Mouse (Mus musculus) small intestine, adult 2 months (tissue): ENCODE data around the gene Anapc15-ps.

ENCODE experiments used
- CTCF ChIP-seq: fragments of 200-500 bp; IDR thresholded peaks from 2 replicates; pipeline ENCODE4 v1.5.1; 2012; ENCODE audit warnings: low read depth, mild to moderate bottlenecking, control low read depth, inconsistent platforms, low read length, moderate library complexity, mixed read lengths; ENCODE audit not compliant: insufficient replicate concordance, insufficient read length; ENCODE audit errors: extremely low read depth
- POLR2A ChIP-seq: fragments of 200-500 bp; IDR thresholded peaks from 2 replicates; pipeline ENCODE4 v1.6.1; 2012; ENCODE audit warnings: low read depth, mild to moderate bottlenecking, control low read depth, inconsistent platforms, low read length, moderate library complexity

- TF ChIP-seq CTCF: no peak
- no peak for TF ChIP-seq POLR2A
Observed at GRCm38 (mm10) chr10:95678661-95679060, 5.4 kb upstream of the Anapc15-ps start.
